Mouse (Mus musculus) bone marrow, adult 2 months (tissue): ENCODE results near the gene Tk1.

Experiments used
- CTCF ChIP-seq: fragments of 200-500 bp; IDR thresholded peaks from 2 replicates; pipeline ENCODE4 v1.5.1; 2011; ENCODE audit warnings: low read length, control low read depth; ENCODE audit not compliant: control insufficient read depth, insufficient read depth
- POLR2A ChIP-seq: fragments of 200-500 bp; IDR thresholded peaks from 2 replicates; pipeline ENCODE4 v1.6.1; 2011; ENCODE audit warnings: low read depth, mild to moderate bottlenecking, control low read depth, low read length, borderline replicate concordance; ENCODE audit not compliant: control insufficient read depth

GRCm38 (mm10) chr11:117826164-117826563 is 272 bp upstream of the Tk1 start:
- TF ChIP-seq POLR2A = no peak
- TF ChIP-seq CTCF = no peak
